Mouse (Mus musculus) ES-Bruce4 (cell line): ENCODE measurements around the gene Cdk17. TPM values are rescaled to one million over a fixed set of nuclear protein-coding genes. Genes with fewer than 3 reads are reported as not detected.

Experiments used
- H3K27ac ChIP-seq: 2 replicates; pipeline ENCODE4 v1.5.1; 2012; ENCODE audit warnings: low read length, inconsistent platforms; ENCODE audit not compliant: insufficient read depth
- H3K27me3 ChIP-seq: 2 replicates; pipeline ENCODE4 v1.6.1; 2012; ENCODE audit warnings: mild to moderate bottlenecking, low read length, inconsistent platforms; ENCODE audit not compliant: control insufficient read depth, poor library complexity, insufficient read depth, severe bottlenecking
- H3K36me3 ChIP-seq: 2 replicates; pipeline ENCODE4 v1.6.1; 2012; ENCODE audit warnings: inconsistent platforms, mild to moderate bottlenecking, low read length, moderate library complexity; ENCODE audit not compliant: control insufficient read depth, poor library complexity, insufficient read depth, severe bottlenecking
- H3K4me1 ChIP-seq: one replicate; pipeline ENCODE4 v1.8.1; 2011; ENCODE audit warnings: low read length; ENCODE audit not compliant: control insufficient read depth, insufficient read depth
- H3K4me3 ChIP-seq: 2 replicates; pipeline ENCODE4 v1.5.1; 2011; ENCODE audit warnings: low read depth, mild to moderate bottlenecking, low read length
- H3K9ac ChIP-seq: 2 replicates; pipeline ENCODE4 v1.6.1; 2012; ENCODE audit warnings: low read depth, mild to moderate bottlenecking, inconsistent platforms; ENCODE audit not compliant: poor library complexity, severe bottlenecking
- H3K9me3 ChIP-seq: replicated peaks from 2 replicates; pipeline ENCODE4 v1.6.1; 2012; ENCODE audit warnings: mild to moderate bottlenecking, low read length, inconsistent platforms; ENCODE audit not compliant: control insufficient read depth, poor library complexity, insufficient read depth, severe bottlenecking
- CTCF ChIP-seq: IDR thresholded peaks from one replicate; pipeline ENCODE4 v1.8.1; 2011; ENCODE audit warnings: low read depth, low read length
- EP300 ChIP-seq: IDR thresholded peaks from 2 replicates; pipeline ENCODE4 v1.6.1; 2011; ENCODE audit warnings: low read depth, low read length; ENCODE audit not compliant: insufficient read depth
- POLR2A ChIP-seq: IDR thresholded peaks from one replicate; pipeline ENCODE4 v1.8.1; 2011; ENCODE audit warnings: low read length; ENCODE audit not compliant: insufficient read depth
- polyA plus RNA-seq: library from polyadenylated mRNA; stranded (reverse); fragments of >200 nt; gene quantifications from 2 replicates; pipeline ENCODE4 v1.2.4, GENCODE M21; 2011; ENCODE audit warnings: low read depth; ENCODE audit not compliant: missing spikeins, insufficient read depth, insufficient read length

Gene Cdk17
- polyA plus RNA-seq, 1 experiment: 44.2 TPM

GRCm38 (mm10) chr10:93261981-93262499 is 101.4 kb downstream of the Cdk17 start:
- H3K9ac ChIP-seq: no peak overlapping the region
- peaks cover 7% of the 10 kb centered on the region for H3K4me1 ChIP-seq
- no peaks in the 10 kb centered on the region for H3K36me3 ChIP-seq
- H3K9me3 ChIP-seq: no peaks in the 10 kb centered on the region
- no peak overlapping the region for H3K4me3 ChIP-seq
- no peak for TF ChIP-seq CTCF
- no peak for TF ChIP-seq EP300
- TF ChIP-seq POLR2A: no peak
- no peak overlapping the region for H3K27ac ChIP-seq
- no peaks in the 10 kb centered on the region for H3K27me3 ChIP-seq

- H3K4me3 ChIP-seq: no peak overlapping the region
- H3K36me3 ChIP-seq: no peaks in the 10 kb centered on the region
- no peaks in the 10 kb centered on the region for H3K9me3 ChIP-seq
- peaks cover 7% of the 10 kb centered on the region for H3K4me1 ChIP-seq
- H3K27me3 ChIP-seq: no peaks in the 10 kb centered on the region
- no peak overlapping the region for H3K9ac ChIP-seq
- TF ChIP-seq CTCF: no peak
- no peak for TF ChIP-seq POLR2A
- TF ChIP-seq EP300: no peak
- no peak overlapping the region for H3K27ac ChIP-seq
Observed at GRCm38 (mm10) chr10:93263431-93263830, 102.8 kb downstream of the Cdk17 start.

- Histone ChIP-seq H3K36me3 (no peaks in the 10 kb centered on the region), H3K4me3 (no peak overlapping the region), H3K4me1 (peaks cover 7% of the 10 kb centered on the region), H3K9me3 (no peaks in the 10 kb centered on the region), H3K27me3 (no peaks in the 10 kb centered on the region), H3K27ac (no peak overlapping the region), H3K9ac (no peak overlapping the region)
- TF ChIP-seq POLR2A: no peak
- TF ChIP-seq EP300: no peak
- TF ChIP-seq CTCF: no peak
Observed at GRCm38 (mm10) chr10:93264001-93264400, 103.3 kb downstream of the Cdk17 start.

- H3K4me1 ChIP-seq: peaks cover 7% of the 10 kb centered on the region
- no peaks in the 10 kb centered on the region for H3K9me3 ChIP-seq
- H3K9ac ChIP-seq: no peak overlapping the region
- no peak for TF ChIP-seq EP300
- no peak for TF ChIP-seq POLR2A
- no peaks in the 10 kb centered on the region for H3K36me3 ChIP-seq
- no peaks in the 10 kb centered on the region for H3K27me3 ChIP-seq
- no peak overlapping the region for H3K27ac ChIP-seq
- no peak overlapping the region for H3K4me3 ChIP-seq
Observed at GRCm38 (mm10) chr10:93265833-93266232, 105.2 kb downstream of the Cdk17 start.

GRCm38 (mm10) chr10:93266521-93266920 is 105.8 kb downstream of the Cdk17 start:
- TF ChIP-seq CTCF (no peak), POLR2A (no peak)
- Histone ChIP-seq H3K27ac (no peak overlapping the region), H3K9ac (no peak overlapping the region), H3K36me3 (no peaks in the 10 kb centered on the region), H3K4me1 (peaks cover 5% of the 10 kb centered on the region), H3K27me3 (no peaks in the 10 kb centered on the region), H3K4me3 (no peak overlapping the region), H3K9me3 (no peaks in the 10 kb centered on the region)

- no peak for TF ChIP-seq CTCF
- no peak for TF ChIP-seq POLR2A
- no peak for TF ChIP-seq EP300
- H3K36me3 ChIP-seq: no peaks in the 10 kb centered on the region
- no peaks in the 10 kb centered on the region for H3K4me1 ChIP-seq
- H3K4me3 ChIP-seq: no peak overlapping the region
- no peaks in the 10 kb centered on the region for H3K27me3 ChIP-seq
- H3K9me3 ChIP-seq: no peaks in the 10 kb centered on the region
- no peak overlapping the region for H3K9ac ChIP-seq
- no peak overlapping the region for H3K27ac ChIP-seq
Observed at GRCm38 (mm10) chr10:93267509-93267908, 106.8 kb downstream of the Cdk17 start.
